Mouse (Mus musculus) frontal cortex, postnatal 25 days (tissue): ENCODE data around the gene Atxn7l1.

ENCODE experiments used
- DNase-seq, 2 experiments: peaks; one replicate each; pipeline ENCODE4 v3.0.0; 2022; ENCODE audit warnings: low spot score in 2 of 2

Atxn7l1 gene

GRCm38 (mm10) chr12:33317792-33318530, 170.5 kb downstream of the Atxn7l1 start:
- no peak for DNase-seq

DNA sequence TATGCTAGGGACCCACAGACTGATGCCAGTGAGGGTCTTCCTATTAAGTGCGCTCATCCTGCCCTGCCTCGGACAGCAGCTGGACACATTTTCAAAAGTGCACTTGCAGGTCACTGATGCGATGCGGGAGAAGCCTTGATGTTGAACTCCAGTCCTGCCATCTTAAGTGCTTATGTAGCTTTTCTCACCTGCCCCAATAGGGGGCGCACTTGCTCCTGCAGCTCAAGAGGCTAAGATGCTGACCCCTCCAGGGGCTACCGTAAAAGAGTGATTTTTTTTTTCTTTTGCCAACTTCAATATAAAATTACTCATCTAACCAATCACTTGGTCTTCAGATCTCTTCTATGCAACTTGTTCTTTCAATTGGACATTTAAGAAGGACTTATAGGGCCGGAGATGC, 175.1 kb downstream of the Atxn7l1 start:
- DNase-seq: no peak

DNA sequence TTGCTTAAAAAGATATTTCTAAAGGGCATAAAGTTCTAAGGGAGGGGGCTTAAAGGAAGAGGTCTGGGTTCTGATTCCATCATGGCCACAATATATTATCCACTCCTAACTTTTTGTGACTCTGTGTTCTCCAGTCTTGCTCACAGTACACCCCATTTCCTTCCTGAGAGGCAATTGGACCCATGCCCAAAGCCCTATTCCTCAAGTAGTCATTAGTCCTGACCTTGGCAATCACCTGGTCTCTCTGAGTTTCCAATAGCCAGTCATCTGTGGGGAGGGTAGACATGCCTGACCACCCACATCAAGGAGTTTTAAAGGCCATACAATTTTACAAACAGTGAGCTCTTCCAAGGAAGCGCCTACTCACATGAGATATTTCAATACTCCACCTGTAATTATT, 176.3 kb downstream of the Atxn7l1 start:
- DNase-seq: no peak

- DNase-seq: no peak
Measured at GRCm38 (mm10) chr12:33325424-33325823, 177.9 kb downstream of the Atxn7l1 start.

GRCm38 (mm10) chr12:33332046-33332445, 184.6 kb downstream of the Atxn7l1 start:
- DNase-seq: no peak

DNA sequence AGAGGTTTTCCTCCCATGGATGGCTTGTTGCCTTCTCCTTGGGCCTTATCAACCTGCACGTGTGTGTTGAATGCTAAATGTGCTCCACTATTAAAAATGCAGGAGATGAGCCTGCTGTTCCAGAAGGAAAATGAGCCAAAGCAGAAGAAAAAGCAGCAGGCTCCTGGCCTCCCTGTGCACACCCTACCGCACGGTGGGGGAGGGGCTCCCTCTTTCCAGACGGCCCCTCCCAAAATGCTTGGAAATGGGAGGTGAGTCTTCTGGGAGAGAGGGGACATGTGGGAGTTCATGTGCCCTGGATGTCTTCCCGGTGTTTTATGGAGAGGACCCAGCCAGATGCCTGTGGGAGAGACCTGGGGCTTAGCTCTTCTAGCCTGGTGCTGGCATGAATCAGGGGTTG, 185.3 kb downstream of the Atxn7l1 start:
- no peak for DNase-seq

DNA sequence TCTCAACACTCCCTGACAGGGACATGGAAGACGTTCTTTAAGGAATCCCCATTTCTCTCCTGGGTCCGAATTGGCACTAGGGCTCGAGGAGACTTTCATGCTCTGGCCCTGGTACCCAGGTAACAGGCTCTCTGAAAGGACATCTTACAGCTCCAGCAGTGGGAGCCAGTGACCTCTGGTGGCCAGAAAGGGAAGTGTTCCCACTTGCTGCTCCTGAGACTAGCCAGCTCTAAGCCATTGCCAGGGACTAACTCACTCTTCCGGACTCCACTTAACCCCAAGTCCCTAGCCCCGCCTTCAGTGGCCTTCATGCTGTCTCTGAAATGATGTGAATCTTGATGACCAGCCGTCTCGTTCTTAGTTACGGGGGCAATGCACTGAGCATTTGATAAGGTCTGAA, 186.4 kb downstream of the Atxn7l1 start:
- peak; percentile 77 to 91 for DNase-seq

- DNase-seq: no peak
Measured at GRCm38 (mm10) chr12:33334511-33334910, 187.0 kb downstream of the Atxn7l1 start.

GRCm38 (mm10) chr12:33334951-33335350, 187.5 kb downstream of the Atxn7l1 start:
- no peak for DNase-seq

DNA sequence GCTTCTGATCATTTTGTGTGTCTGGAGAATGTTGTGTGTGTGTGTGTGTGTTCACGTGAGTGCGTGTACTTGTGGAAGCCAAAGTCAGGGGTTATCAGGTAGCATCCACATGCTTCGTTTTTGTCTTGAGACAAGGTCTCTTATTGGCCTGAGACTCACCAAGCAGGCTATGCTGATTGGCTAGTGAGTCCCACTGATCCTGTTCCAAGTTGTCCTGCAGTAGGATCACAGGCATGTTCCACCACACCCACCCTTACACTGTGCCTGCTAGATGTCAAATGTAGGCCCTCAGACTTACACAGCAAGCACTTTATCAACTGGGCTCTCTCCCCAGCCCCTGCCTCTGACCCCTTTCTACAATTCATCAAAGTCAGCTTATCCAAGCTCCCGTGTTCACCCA, 187.9 kb downstream of the Atxn7l1 start:
- no peak for DNase-seq

DNA sequence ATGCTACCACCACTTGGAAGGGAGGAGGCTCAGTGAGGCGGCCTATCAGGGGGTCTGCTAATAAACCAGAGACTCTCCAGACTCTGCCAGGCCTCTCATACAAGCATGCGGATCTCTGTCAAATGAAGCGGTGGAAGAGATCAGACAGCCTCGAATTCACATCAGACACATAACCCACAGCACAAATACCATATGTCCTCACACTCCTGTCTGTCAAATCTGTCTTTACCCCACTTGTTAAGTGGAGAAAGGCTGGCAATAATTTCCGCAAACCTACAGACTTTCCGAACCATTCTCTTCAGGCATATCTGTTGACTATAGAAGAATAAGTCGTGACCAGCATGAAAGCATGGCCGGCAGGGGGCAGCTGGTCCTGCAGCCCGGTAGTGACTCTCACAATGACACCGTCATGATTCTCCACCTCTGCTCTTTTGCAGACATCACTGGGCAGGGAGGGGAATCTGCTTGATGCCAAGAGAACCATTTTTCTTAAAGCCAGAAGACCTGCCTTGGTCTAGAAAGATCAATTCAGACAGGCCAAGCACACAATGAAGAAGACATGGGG, 189.2 kb downstream of the Atxn7l1 start:
- DNase-seq: no peak

- no peak for DNase-seq
Measured at GRCm38 (mm10) chr12:33337289-33337688, 189.8 kb downstream of the Atxn7l1 start.

DNA sequence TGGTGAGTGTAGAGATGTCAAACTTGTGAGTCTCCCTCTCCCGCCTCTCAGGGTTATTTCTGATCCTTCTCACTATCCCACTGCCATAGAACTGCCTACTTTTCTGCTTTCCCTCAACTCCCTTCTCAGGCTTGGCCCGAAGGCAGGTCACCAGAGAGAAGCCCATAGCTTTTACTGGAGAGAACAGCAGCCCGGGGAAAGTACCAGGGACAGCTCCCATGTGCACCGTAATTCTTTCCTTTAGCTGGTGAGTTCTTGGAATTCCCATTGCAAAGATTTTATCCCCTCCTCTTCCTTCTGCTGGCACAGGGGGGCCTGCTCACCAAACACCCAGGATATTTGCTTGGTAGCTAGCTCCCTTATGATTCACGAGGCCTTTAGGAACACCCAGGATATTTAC, 190.7 kb downstream of the Atxn7l1 start:
- DNase-seq: no peak

- no peak for DNase-seq
Measured at GRCm38 (mm10) chr12:33339822-33340221, 192.3 kb downstream of the Atxn7l1 start.

GRCm38 (mm10) chr12:33340698-33341097, 193.2 kb downstream of the Atxn7l1 start:
- no peak for DNase-seq

DNA sequence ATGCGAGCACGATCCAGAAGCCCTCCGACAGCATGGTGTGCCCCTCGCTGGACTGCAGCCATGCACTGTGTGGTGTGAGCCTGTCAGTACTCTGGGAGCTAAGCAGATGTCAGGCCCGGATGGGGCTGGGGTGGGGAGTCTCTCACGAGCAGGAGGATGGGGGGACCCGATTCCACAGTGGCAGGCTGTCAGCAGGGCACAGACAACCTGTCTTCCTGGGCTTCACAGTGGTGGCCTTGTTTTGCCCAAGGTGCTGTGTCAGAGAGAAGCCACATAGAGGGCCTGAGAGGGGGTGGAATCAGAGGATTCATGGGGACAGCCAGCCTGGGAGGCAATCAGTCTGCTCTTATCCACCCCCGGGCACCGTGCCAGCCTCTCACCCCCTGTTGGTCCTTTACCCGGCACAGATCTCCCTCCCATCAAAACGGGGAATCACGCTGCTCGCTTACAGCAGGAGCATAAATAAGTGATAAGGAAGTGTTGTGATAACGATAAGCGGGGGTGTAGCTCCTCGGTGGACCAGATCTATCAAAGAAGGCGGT, 193.9 kb downstream of the Atxn7l1 start:
- peak in 1 of 2 experiments; percentile 47 for DNase-seq

DNA sequence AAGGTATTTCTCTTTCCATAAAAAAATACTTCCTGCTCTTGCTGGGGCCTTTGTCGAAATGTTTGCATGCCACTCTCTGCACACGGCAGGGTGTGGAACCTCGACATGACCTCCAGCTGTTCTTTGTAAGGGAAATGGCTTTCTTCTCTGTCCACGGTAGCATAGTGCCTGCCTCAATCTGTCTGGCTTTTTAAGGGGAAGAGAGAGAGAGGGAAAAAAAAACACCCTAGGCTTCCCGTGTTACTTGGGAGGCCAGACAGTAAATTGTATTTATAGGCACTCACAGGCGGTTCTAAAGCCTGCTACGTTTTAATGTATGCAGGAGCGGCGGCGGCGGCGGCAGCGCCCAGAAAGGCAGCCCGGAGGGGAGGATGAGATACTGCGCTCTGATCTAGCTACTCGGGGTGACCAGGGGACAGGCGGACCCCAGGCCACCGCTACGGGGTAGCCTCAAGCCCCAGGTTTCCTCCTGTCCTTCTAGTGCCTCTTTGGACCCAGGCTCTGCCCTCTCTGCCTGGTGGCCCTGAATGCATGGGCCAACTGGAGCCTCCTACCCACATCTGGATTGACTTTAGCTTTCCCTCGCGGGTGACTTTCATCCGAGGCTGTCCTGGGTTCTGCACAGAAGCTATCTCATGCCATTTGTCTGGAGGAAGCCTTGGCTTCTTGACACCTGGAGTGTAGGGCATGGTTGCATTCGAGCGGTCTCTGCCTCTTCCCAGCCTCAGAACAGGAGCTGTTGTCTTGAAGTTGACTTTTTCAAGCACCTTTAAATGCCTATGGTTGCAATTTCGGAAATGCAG, 197.7 kb downstream of the Atxn7l1 start:
- peak in 1 of 2 experiments; percentile 34 for DNase-seq

DNA sequence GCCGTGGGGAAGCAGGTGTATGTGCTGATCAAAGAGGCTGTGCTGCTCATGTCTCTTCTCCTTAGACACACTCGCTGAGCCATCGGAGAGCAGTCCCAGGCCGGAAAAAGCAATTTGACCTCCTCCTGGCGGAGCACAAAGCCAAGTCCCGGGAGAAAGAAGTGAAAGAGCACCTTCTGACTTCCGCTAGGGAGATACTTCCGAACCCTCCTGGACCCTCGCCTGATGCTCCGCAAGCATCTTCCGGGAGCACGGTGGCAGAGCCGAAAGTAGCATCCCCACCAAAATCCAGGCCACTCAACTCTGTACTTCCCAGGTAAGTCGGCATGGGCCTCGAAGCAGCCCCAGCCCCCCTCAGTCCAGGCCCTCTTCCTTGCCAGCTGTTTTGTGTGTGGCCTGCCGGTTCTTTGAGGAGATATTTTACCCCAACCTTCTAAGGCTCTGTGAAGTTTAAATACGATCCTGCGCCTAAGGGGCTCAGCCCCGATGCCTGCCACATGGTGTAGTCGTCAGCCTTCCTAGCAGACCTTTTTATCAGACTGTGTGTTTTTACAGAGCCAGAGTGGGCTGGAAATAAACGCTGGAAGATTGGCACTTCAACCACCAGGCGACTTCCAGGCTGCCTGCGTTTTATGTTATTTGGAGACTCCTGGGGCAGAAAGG, 198.4 kb downstream of the Atxn7l1 start:
- no peak for DNase-seq

GRCm38 (mm10) chr12:33352671-33353070, 205.2 kb downstream of the Atxn7l1 start:
- no peak for DNase-seq

DNA sequence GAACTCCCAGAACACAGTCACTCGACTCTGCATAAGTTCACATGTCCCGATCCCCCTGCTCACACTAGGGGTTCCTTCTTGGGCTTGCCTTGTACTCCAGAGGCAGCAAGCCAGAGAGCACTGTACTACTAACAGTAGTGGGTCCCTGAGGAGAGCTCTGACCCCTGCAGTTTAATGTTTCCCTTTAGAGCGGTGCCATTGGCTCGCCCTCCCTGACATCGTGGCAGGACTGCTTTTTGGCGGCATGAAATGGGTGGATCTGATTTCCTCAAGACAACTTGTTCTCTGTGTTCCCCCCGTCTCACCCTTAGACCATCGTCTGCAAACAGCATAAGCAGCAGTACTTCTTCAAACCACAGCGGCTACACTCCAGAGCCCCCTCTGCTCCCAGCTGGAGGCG, 210.9 kb downstream of the Atxn7l1 start:
- no peak for DNase-seq

- DNase-seq: no peak
Measured at GRCm38 (mm10) chr12:33359209-33359608, 211.7 kb downstream of the Atxn7l1 start.

GRCm38 (mm10) chr12:33359878-33360482, 212.5 kb downstream of the Atxn7l1 start:
- no peak for DNase-seq
